Mouse (Mus musculus) hindbrain, embryonic 10.5 days (tissue): ENCODE data around the gene Cox6a2. TPM values are rescaled to one million over a fixed set of nuclear protein-coding genes. Genes with fewer than 3 reads are reported as not detected.
A peak's percentile ranks its signal among the peaks of the same experiment; 100 is the strongest.

Experiments used
- DNase-seq: peaks from one replicate; pipeline ENCODE4 v3.0.0-alpha.2; 2017; ENCODE audit warnings: low spot score
- H3K27ac ChIP-seq: fragments of 300-500 bp; sonication (generic); 2 replicates; pipeline ENCODE4 v1.5.1; 2016; ENCODE audit warnings: mild to moderate bottlenecking, moderate library complexity
- H3K27me3 ChIP-seq: fragments of 300-500 bp; sonication (generic); 2 replicates; pipeline ENCODE4 v1.6.1; 2016; ENCODE audit warnings: mild to moderate bottlenecking; ENCODE audit not compliant: poor library complexity, insufficient read depth, severe bottlenecking
- H3K36me3 ChIP-seq: fragments of 300-500 bp; sonication (generic); 2 replicates; pipeline ENCODE4 v1.6.1; 2016; ENCODE audit warnings: mild to moderate bottlenecking, moderate library complexity
- H3K4me1 ChIP-seq: fragments of 300-500 bp; sonication (generic); replicated peaks from 2 replicates; pipeline ENCODE4 v1.6.1; 2016; ENCODE audit warnings: mild to moderate bottlenecking
- H3K4me3 ChIP-seq: fragments of 300-500 bp; sonication (generic); 2 replicates; pipeline ENCODE4 v1.5.1; 2016; ENCODE audit warnings: mild to moderate bottlenecking, moderate library complexity
- H3K9me3 ChIP-seq: fragments of 300-500 bp; sonication (generic); 2 replicates; pipeline ENCODE4 v1.6.1; 2016; ENCODE audit warnings: mild to moderate bottlenecking, moderate library complexity
- WGBS: fragments of 180-500 bp; shearing (Covaris S2); methylation state at CpG from one replicate; pipeline ENCODE4 v1.1.7; 2016; 5-methylcytosine and 5-hydroxymethylcytosine counted together
- polyA plus RNA-seq: library from polyadenylated mRNA; unstranded; fragments of >200 nt; fragmentation: Nextera tagmentation; extraction: Ambion mirVana; gene quantifications from 2 replicates; pipeline ENCODE4 v1.2.1, GENCODE M21; 2016

The Cox6a2 gene
- 0.25 TPM in 1 of 2 replicates, not detected in the other for polyA plus RNA-seq

- H3K27ac ChIP-seq, result no peak within 1 kb of the TSS
- H3K27me3 ChIP-seq, result no peaks in the 10 kb centered on the region; the same call in 1 of the 2 replicates
- no peak for DNase-seq
- 77% methylated on average over 6 of the region's 6 CpGs for WGBS
- H3K4me1 ChIP-seq, result no peaks in the 10 kb centered on the region; the same call in 1 of the 2 replicates
- no peaks in the 10 kb centered on the region for H3K36me3 ChIP-seq
- H3K9me3 ChIP-seq, result no peaks in the 10 kb centered on the region
- no peak within 1 kb of the TSS for H3K4me3 ChIP-seq
Measured at GRCm38 (mm10) chr7:128206152-128206551, at the start of gene Cox6a2. Gene Cox6a2 (minus strand): TSS chr7:128206387.

DNA sequence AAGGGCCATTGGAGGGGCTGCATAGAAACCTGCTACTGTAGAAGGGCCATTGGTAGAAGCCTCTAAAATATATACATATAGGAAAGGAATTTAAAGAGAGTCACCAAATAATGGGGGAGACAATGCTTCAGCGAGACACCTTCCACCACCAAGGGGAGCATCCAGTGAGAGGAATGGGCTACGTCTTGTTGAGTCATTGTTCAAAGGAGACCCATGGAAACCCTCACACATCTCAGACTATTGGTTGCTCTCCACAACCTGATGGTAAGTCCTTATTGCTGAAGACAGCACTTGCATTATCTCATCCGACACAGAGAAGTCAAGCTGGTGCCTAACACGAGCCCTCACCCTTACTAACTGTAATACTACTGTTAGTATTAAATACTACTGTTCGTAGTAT is 49.6 kb upstream of the Cox6a2 start:
- H3K27me3 ChIP-seq, result peaks cover 30% of the 10 kb centered on the region
- H3K4me3 ChIP-seq, result no peak overlapping the region
- no peak for DNase-seq
- no peaks in the 10 kb centered on the region for H3K9me3 ChIP-seq
- WGBS, result 91% methylated on average over 5 of the region's 5 CpGs
- no peak overlapping the region for H3K27ac ChIP-seq
- H3K4me1 ChIP-seq, result peaks cover 15% of the 10 kb centered on the region
- H3K36me3 ChIP-seq, result no peaks in the 10 kb centered on the region

- no peaks in the 10 kb centered on the region for H3K9me3 ChIP-seq
- DNase-seq, result no peak
- H3K36me3 ChIP-seq, result no peaks in the 10 kb centered on the region
- H3K4me1 ChIP-seq, result peaks cover 15% of the 10 kb centered on the region
- no peak overlapping the region for H3K27ac ChIP-seq
- H3K27me3 ChIP-seq, result peaks cover 34% of the 10 kb centered on the region
- 72% methylated on average over 2 of the region's 2 CpGs for WGBS
- H3K4me3 ChIP-seq, result no peak overlapping the region
Measured at GRCm38 (mm10) chr7:128254978-128255377, 48.8 kb upstream of the Cox6a2 start.

- WGBS, result 13% methylated on average over 24 of the region's 24 CpGs
Measured at GRCm38 (mm10) chr7:128252609-128253008, 46.4 kb upstream of the Cox6a2 start.

GRCm38 (mm10) chr7:128251946-128252345 is 45.8 kb upstream of the Cox6a2 start:
- Histone ChIP-seq H3K4me3 (peak overlapping the region; percentile 45), H3K36me3 (no peaks in the 10 kb centered on the region), H3K27me3 (peaks cover 44% of the 10 kb centered on the region), H3K9me3 (no peaks in the 10 kb centered on the region), H3K27ac (peak overlapping the region; percentile 62; the same call in 1 of the 2 replicates), H3K4me1 (peaks cover 31% of the 10 kb centered on the region)
- 52% methylated on average over 12 of the region's 12 CpGs for WGBS
- no peak for DNase-seq

More at GRCm38 (mm10) chr7:128252609-128253008, 46.4 kb upstream of the Cox6a2 start:
- Histone ChIP-seq H3K4me1 (peaks cover 24% of the 10 kb centered on the region), H3K36me3 (no peaks in the 10 kb centered on the region), H3K4me3 (peak overlapping the region; percentile 45), H3K27ac (peak overlapping the region; percentile 62), H3K27me3 (peaks cover 44% of the 10 kb centered on the region), H3K9me3 (no peaks in the 10 kb centered on the region)
- peak; percentile 46 for DNase-seq

DNA sequence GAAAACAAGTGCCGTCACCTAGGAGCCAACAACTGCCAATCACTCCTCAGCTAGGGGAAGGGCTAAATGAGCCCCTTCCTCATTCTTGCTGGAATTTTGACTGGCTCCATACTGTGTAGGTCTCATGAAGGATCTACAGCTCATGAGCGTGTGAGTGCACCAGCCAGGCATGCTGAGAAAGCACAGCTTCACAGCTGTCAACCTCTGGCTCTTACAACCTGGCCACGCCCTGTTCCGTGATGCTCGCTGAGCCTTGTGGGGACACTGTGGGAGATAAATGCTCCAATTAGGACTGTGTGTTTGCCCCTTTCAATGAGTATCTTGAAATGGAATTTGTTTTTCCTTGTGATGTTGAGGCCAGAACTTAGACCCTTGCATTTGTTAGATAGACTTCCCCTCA is 43.8 kb upstream of the Cox6a2 start:
- Histone ChIP-seq H3K9me3 (no peaks in the 10 kb centered on the region), H3K27ac (no peak overlapping the region), H3K4me1 (peaks cover 49% of the 10 kb centered on the region), H3K4me3 (no peak overlapping the region), H3K36me3 (peaks cover 3% of the 10 kb centered on the region), H3K27me3 (peaks cover 56% of the 10 kb centered on the region)
- DNase-seq, result no peak
- 81% methylated on average over 5 of the region's 5 CpGs for WGBS

DNA sequence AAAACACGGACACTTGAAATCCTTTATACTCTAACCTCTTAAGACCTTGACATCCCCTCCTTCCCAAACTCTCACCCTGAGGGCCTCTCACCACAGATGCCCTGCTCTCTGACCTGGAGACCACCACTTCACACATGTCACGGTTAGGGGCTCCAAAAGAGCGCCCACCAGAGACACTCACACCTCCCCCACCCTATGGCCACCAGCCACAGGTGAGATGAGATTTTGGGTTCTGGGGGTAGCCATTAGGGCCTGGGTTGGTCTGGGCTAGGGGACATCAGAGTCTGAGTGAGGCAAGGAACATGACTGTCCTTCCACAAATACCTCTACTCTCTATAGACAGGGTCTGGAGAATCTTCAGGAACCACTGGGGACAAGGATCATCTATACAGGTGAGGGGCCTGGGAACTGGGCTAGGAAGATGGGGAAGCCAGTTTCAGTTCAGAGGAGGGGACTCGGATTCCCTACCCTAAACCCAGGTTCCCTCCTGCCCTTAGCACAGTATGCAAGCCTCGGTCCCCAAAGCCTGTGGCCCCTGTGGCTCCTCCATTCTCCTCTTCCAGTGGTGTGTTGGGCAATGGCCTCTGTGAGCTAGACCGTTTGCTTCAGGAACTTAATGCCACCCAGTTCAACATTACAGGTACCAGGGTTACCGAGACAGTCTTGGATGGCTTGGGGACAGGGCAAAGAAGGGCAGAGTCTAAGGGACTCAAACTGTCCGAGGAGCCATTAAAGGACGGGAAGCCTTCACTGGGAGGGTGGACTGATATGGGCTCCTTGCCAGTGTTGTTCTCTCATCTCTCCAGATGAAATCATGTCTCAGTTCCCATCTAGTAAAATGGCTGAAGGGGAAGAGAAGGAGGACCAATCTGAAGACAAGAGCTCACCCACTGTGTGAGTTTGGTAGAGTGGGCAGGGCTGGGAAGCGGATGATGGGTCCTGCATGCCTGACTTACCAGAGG is 42.2 kb upstream of the Cox6a2 start:
- peak overlapping the region; percentile 61 for H3K4me3 ChIP-seq
- peaks cover 53% of the 10 kb centered on the region for H3K27me3 ChIP-seq
- H3K4me1 ChIP-seq, result peaks cover 61% of the 10 kb centered on the region
- no peak for DNase-seq
- H3K27ac ChIP-seq, result no peak overlapping the region
- no peaks in the 10 kb centered on the region for H3K9me3 ChIP-seq
- 88% methylated on average over 10 of the region's 10 CpGs for WGBS
- peaks cover 16% of the 10 kb centered on the region for H3K36me3 ChIP-seq

- H3K4me1 ChIP-seq, result peaks cover 61% of the 10 kb centered on the region
- peak overlapping the region; percentile 61 for H3K4me3 ChIP-seq
- 2% methylated on average over 13 of the region's 13 CpGs for WGBS
- H3K9me3 ChIP-seq, result no peaks in the 10 kb centered on the region
- peak overlapping the region; percentile 87 for H3K27ac ChIP-seq
- H3K27me3 ChIP-seq, result peaks cover 44% of the 10 kb centered on the region
- peak; percentile 87 for DNase-seq
- peaks cover 25% of the 10 kb centered on the region for H3K36me3 ChIP-seq
Measured at GRCm38 (mm10) chr7:128247443-128247842, 41.3 kb upstream of the Cox6a2 start.

DNA sequence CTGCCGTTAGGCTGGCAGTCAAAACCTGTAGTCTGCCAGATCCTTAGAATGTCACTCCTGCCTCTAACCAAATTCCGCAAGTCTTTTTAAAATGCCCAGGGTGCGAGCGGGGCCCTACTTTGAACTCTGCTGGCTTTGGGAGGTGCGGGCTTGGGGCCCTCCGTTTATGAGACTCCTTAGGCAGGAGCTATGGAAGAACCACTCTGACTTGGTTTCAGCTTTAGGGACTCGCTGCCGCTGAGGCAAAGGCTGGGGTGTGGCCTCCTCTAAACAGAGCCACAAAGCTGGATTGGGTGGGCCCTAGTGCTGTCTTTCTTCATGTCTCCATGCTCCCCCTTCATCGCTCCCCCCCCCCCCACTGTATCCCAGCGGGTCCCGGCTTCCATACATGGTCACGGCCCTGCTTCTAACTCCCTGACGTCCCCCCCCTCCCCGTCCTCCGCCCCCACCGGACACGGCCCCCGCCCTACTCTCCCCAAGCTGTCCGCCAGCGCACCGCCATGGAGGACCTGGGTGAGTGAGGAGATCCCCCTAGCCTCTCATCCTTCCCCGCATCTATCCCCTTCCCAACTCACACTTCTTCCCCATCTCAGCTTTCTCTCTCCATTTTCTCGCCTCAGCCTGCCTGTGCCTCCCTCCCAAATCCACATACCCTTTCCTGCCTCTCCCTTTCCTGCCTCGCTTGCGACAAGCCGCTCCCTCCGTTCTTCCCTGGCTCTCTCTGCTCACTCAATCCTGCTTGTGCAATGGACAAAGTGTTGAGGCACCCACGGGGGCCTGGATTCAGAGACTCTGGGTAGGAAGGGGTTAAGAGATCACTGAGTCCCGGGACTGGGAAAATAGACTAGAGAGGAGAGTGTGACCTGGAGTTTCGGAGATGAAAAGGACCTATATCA is 40.6 kb upstream of the Cox6a2 start, which contains the start of gene Tgfb1i1:
TSS of gene Tgfb1i1 (plus strand) at position 317 of the 896 bp plus-strand sequence.
- H3K36me3 ChIP-seq, result peaks cover 32% of the 10 kb centered on the region
- WGBS, result 1% methylated on average over 30 of the region's 30 CpGs
- peak within 1 kb of the TSS; percentile 87 for H3K27ac ChIP-seq
- DNase-seq, result peak; percentile 65
- no peaks in the 10 kb centered on the region for H3K9me3 ChIP-seq
- H3K4me1 ChIP-seq, result peaks cover 54% of the 10 kb centered on the region
- peak within 1 kb of the TSS; percentile 61 for H3K4me3 ChIP-seq
- peaks cover 37% of the 10 kb centered on the region for H3K27me3 ChIP-seq

DNA sequence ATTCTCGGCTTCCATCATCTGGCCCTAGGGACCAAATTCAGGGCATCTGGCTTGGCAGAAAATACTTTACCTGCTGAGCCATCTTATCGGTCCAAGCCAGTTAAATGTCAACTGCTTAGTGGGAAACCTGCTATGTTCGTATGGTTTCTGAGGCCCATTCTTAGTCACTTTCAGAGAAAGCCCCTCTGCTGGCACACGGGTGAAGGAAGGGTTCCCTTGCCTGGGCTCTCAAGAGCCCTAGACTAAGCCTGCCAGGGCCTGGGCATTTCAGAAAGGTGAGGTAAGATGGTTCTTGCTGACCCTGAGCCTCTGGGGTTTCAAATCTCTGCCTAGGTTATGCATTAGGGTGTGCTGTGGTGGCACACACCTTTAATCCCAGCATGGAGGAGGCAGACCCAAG is 39.4 kb upstream of the Cox6a2 start:
- WGBS, result 89% methylated on average over 4 of the region's 4 CpGs
- Histone ChIP-seq H3K27ac (no peak overlapping the region), H3K4me1 (peaks cover 57% of the 10 kb centered on the region), H3K9me3 (no peaks in the 10 kb centered on the region), H3K27me3 (peaks cover 28% of the 10 kb centered on the region), H3K4me3 (no peak overlapping the region), H3K36me3 (peaks cover 44% of the 10 kb centered on the region)
- no peak for DNase-seq

DNA sequence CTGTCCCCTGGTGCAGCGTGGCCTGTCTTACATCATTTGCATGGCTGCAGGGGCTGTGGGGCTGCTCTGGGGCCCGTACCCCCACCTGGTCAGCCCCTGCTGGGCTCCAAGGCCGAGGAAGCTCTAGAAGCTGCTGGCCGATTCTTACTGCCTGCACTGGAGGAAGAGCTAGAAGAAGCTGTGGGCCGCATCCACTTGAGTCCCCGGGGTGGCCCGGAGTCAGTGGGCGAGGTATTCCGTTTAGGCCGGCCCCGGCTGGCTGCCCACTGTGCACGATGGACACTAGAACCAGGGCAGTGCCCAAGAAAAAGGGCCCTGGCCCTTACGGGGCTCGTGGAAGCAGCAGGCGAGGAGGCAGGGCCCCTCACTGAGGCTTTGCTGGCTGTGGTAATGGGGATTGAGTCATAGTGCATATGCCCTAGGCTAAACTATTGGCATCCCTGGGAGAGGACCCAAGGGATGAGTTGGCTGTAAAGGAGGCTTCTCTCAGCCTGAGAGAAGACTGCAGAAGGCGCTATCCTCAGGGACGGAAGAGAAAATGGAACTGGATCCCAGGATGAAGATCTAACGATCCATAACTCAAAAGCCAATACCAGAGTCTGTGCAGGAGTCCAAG is 38.3 kb upstream of the Cox6a2 start:
- peaks cover 65% of the 10 kb centered on the region for H3K4me1 ChIP-seq
- H3K4me3 ChIP-seq, result no peak overlapping the region
- no peak for DNase-seq
- 83% methylated on average over 18 of the region's 18 CpGs for WGBS
- H3K9me3 ChIP-seq, result no peaks in the 10 kb centered on the region
- H3K36me3 ChIP-seq, result peaks cover 55% of the 10 kb centered on the region
- H3K27ac ChIP-seq, result peak overlapping the region; percentile 69
- H3K27me3 ChIP-seq, result peaks cover 22% of the 10 kb centered on the region

DNA sequence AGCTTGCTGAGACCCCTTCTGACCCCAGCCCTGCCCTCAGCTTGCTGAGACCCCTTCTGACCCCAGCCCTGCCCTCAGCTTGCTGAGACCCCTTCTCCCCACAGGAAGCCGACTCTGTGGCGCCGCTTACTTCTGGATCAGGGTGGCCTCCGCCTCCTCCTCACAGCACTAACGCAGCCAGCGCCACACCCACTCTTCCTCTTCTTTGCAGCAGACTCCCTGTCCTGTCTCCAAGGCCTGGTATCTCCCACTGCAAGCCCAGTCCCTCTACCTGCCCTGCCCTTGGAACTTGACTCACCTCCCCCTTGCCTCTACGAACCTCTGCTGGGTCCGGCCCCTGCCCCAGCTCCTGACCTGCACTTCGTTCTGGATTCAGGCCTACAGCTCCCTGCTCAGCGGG is 37.7 kb upstream of the Cox6a2 start:
- Histone ChIP-seq H3K4me3 (no peak overlapping the region), H3K36me3 (peaks cover 55% of the 10 kb centered on the region), H3K27ac (peak overlapping the region; percentile 69; the same call in 1 of the 2 replicates), H3K4me1 (peaks cover 71% of the 10 kb centered on the region), H3K27me3 (peaks cover 20% of the 10 kb centered on the region), H3K9me3 (no peaks in the 10 kb centered on the region)
- no peak for DNase-seq
- whole genome bisulfite sequencing, result 37% methylated on average over 10 of the region's 10 CpGs
